Mouse (Mus musculus) layer of hippocampus, postnatal 14 days (tissue): ENCODE results near the gene Olfr105-ps. TPM values are rescaled to one million over a fixed set of nuclear protein-coding genes. Genes with fewer than 3 reads are reported as not detected.

Experiments used
- DNase-seq, 2 experiments: peaks; one replicate each; pipeline ENCODE4 v3.0.0; 2021 to 2022; ENCODE audit warnings: low spot score in 2 of 2, mixed read lengths in 1 of 2
- long read RNA-seq, 2 experiments: library from polyadenylated mRNA; stranded (forward); transcript quantifications; one replicate each; pipeline ENCODE4 v2.0.0; 2021
- total RNA-seq, 2 experiments: library from RNA; stranded (reverse); gene quantifications; 2 replicates each; pipeline ENCODE4 v1.2.3; 2021

Gene Olfr105-ps
- not detected for total RNA-seq
- long read RNA-seq, experiment 1 = 0 reads
- long read RNA-seq, experiment 2 = 0 reads

GRCm38 (mm10) chr17:37378733-37379132, at the start of gene Olfr105-ps:
Olfr105-ps (plus strand) TSS chr17:37379033.
- DNase-seq = no peak

GRCm38 (mm10) chr17:37339598-37339997, 39.2 kb upstream of the Olfr105-ps start, which contains the start of gene Olfr103:
Olfr103 (minus strand) TSS chr17:37339698.
- no peak for DNase-seq

GRCm38 (mm10) chr17:37359282-37359681, 19.6 kb upstream of the Olfr105-ps start, which contains the start of gene Olfr104-ps:
Olfr104-ps (plus strand) TSS chr17:37359582.
- DNase-seq = no peak

- DNase-seq = no peak
Measured at GRCm38 (mm10) chr17:37390093-37390492, 11.3 kb downstream of the Olfr105-ps start, which contains the start of gene Olfr106-ps. Olfr106-ps (plus strand) TSS chr17:37390393.

GRCm38 (mm10) chr17:37398926-37399325, 20.1 kb downstream of the Olfr105-ps start, which contains the start of gene Olfr107:
Olfr107 (plus strand) TSS chr17:37399226.
- DNase-seq = no peak

GRCm38 (mm10) chr17:37413380-37413779, 34.5 kb downstream of the Olfr105-ps start:
- DNase-seq = no peak

Other genes with a start within 250 kb of the Olfr105-ps start
- gene Olfr93, start 217.5 kb upstream of the Olfr105-ps start, total RNA-seq = not detected
- not detected for gene Ubd, start 185.1 kb upstream of the Olfr105-ps start, total RNA-seq
- not detected for gene Olfr94, start 178.0 kb upstream of the Olfr105-ps start, total RNA-seq
- gene Olfr95, start 165.9 kb upstream of the Olfr105-ps start, total RNA-seq = not detected
- not detected for gene Olfr96, start 158.9 kb upstream of the Olfr105-ps start, total RNA-seq
- gene Olfr97, start 141.7 kb upstream of the Olfr105-ps start, total RNA-seq = not detected
- not detected for gene Olfr98, start 115.3 kb upstream of the Olfr105-ps start, total RNA-seq
- gene H2-M3, start 108.8 kb upstream of the Olfr105-ps start, total RNA-seq = 1 to 10 TPM; 2.2 to 2.5 TPM
- gene Olfr99, start 95.6 kb upstream of the Olfr105-ps start, total RNA-seq = not detected
- gene Olfr101, start 74.7 kb upstream of the Olfr105-ps start, total RNA-seq = not detected
- gene Olfr102, start 62.0 kb upstream of the Olfr105-ps start, total RNA-seq = not detected
- not detected for gene Olfr103, start 39.3 kb upstream of the Olfr105-ps start, total RNA-seq
- gene Olfr104-ps, start 19.5 kb upstream of the Olfr105-ps start, total RNA-seq = not detected
- not detected for gene Olfr106-ps, start 11.4 kb downstream of the Olfr105-ps start, total RNA-seq
- under 1 TPM in 1 of 2 experiments, not detected in 1; 0.10 TPM for gene Olfr107, start 20.2 kb downstream of the Olfr105-ps start, total RNA-seq
- not detected for gene Olfr108, start 66.4 kb downstream of the Olfr105-ps start, total RNA-seq
- gene Olfr109, start 79.9 kb downstream of the Olfr105-ps start, total RNA-seq = not detected
- not detected for gene H2-M2, start 104.5 kb downstream of the Olfr105-ps start, total RNA-seq
- not detected for gene Olfr110, start 113.4 kb downstream of the Olfr105-ps start, total RNA-seq
- gene Olfr111, start 129.0 kb downstream of the Olfr105-ps start, total RNA-seq = not detected
- not detected for gene Olfr112, start 190.4 kb downstream of the Olfr105-ps start, total RNA-seq
- not detected for gene Olfr113, start 198.6 kb downstream of the Olfr105-ps start, total RNA-seq
- gene Olfr114, start 213.7 kb downstream of the Olfr105-ps start, total RNA-seq = not detected
- gene Olfr115, start 248.1 kb downstream of the Olfr105-ps start, total RNA-seq = not detected
- not detected for gene Olfr116, start 248.2 kb downstream of the Olfr105-ps start, total RNA-seq